In the genomic region with DNA sequence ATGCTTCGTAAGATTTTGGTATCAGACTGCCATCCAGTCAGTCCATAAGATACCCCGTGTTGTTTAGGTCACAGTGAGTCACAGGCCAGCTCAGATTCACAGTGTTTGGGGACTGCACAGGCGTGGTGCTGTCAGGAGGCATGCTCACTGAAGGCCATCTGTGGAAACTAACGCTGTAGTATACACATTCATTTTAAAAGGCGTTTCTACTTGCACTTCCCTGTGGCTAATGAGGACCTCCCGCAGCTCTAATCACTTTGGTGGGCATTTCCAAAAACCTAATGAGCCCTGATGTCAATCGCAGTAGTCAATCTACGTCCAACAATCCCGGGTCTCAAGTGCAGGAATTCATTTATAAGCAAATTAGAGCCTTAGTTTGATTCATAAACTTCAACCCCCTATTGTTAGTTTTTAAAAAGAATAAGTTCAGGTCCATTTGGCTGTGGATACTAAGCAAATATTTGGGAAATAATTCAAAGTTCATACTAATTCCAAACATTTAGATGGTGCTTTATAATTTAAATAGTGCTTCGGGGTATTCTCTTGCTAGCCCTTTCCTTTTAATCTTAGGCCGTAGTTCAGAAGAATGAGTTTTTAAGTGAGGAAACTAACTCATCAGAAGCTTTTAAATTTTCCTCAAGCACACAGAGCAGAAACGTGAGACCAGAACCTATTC, we compare ENCODE assay signal across 18 mouse cellular contexts. TPM values are rescaled to one million over a fixed set of nuclear protein-coding genes. Genes with fewer than 3 reads are reported as not detected.
DNase-seq lines count a peak whose midpoint lies in the region; ATAC-seq and TF ChIP-seq lines count a peak whose summit lies in the region.
"Had no signal": no experiment of that assay in that cellular context is flagged by ENCODE, and none has a peak within 500 bp of the region (broad histone marks: within the 10 kb centered on the region; RNA-seq: fewer than 3 reads in every experiment).

No protein-coding gene starts in this region.

- H3K27me3 ChIP-seq in forebrain, embryonic 11.5 days (ENCODE audit: control insufficient read depth, insufficient read depth, low read length): peaks cover 24% of the 10 kb centered on the region
- H3K27me3 ChIP-seq in hindbrain, postnatal 0 days (ENCODE audit: insufficient read depth, low read length): no peaks in the 10 kb centered on the region
- H3K27me3 ChIP-seq: heart, embryonic 15.5 days; lung, embryonic 15.5 days; stomach, embryonic 15.5 days had no signal

- H3K4me2 ChIP-seq in forebrain, embryonic 11.5 days (ENCODE audit: low read depth, low read length, severe bottlenecking): no peak overlapping the region
- no peak overlapping the region for H3K4me2 ChIP-seq in hindbrain, postnatal 0 days (ENCODE audit: low read depth, low read length)
- H3K4me2 ChIP-seq: heart, embryonic 15.5 days; liver, embryonic 11.5 days; lung, embryonic 15.5 days; stomach, embryonic 15.5 days had no signal

- H3K4me1 ChIP-seq in forebrain, embryonic 11.5 days (replicated peaks; ENCODE audit: control insufficient read depth, insufficient read depth, low read length): peaks cover 4% of the 10 kb centered on the region; the same call in 1 of the 2 replicates
- no peaks in the 10 kb centered on the region for H3K4me1 ChIP-seq in hindbrain, postnatal 0 days (ENCODE audit: insufficient read depth, low read length)
- H3K4me1 ChIP-seq: heart, embryonic 15.5 days; lung, embryonic 15.5 days; stomach, embryonic 15.5 days had no signal

- DNase-seq in layer of hippocampus, adult 8-10 months (ENCODE audit: low spot score in 2 of 2): peak; percentile 4 to 9
- DNase-seq in layer of hippocampus, adult 18-20 months (ENCODE audit: low spot score in 2 of 2): no peak
- DNase-seq in brain, embryonic 14.5 days (ENCODE audit: low read depth): peak; percentile 95
- DNase-seq in forebrain, embryonic 11.5 days (ENCODE audit: low spot score): peak; percentile 81
- peak; percentile 5 for DNase-seq in hindbrain, postnatal 0 days (ENCODE audit: low spot score)
- no peak for DNase-seq in lung, postnatal 4 days
- DNase-seq: cerebellum, adult 11 months; kidney, postnatal 14 days; thymus, postnatal 14 days had no signal

- no peak overlapping the region for H3K9ac ChIP-seq in forebrain, embryonic 11.5 days (ENCODE audit: low read length)
- no peak overlapping the region for H3K9ac ChIP-seq in hindbrain, postnatal 0 days (replicated peaks; ENCODE audit: low read length)
- H3K9ac ChIP-seq: heart, embryonic 15.5 days; lung, embryonic 15.5 days; stomach, embryonic 15.5 days had no signal

- no peak for TF ChIP-seq CTCF in brain, embryonic 14.5 days (IDR thresholded peaks at IDR 0.05; ENCODE audit: borderline replicate concordance, extremely low read depth, insufficient read depth, insufficient read length)
- no peak for TF ChIP-seq CTCF in hindbrain, postnatal 0 days (IDR thresholded peaks at IDR 0.05; ENCODE audit: low read depth)

- H3K27ac ChIP-seq in forebrain, embryonic 11.5 days (ENCODE audit: low read depth, low read length): no peak overlapping the region
- H3K27ac ChIP-seq in hindbrain, postnatal 0 days: no peak overlapping the region
- H3K27ac ChIP-seq: heart, embryonic 15.5 days; left cerebral cortex, adult 2 months; lung, embryonic 15.5 days; stomach, embryonic 15.5 days had no signal

- no peak overlapping the region for H3K4me3 ChIP-seq in forebrain, embryonic 11.5 days (ENCODE audit: low read depth, low read length)
- H3K4me3 ChIP-seq in hindbrain, postnatal 0 days (ENCODE audit: low read length): no peak overlapping the region
- H3K4me3 ChIP-seq: heart, embryonic 15.5 days; left cerebral cortex, adult 2 months; lung, embryonic 15.5 days; stomach, embryonic 15.5 days had no signal

- no peaks in the 10 kb centered on the region for H3K9me3 ChIP-seq in forebrain, embryonic 11.5 days (ENCODE audit: control insufficient read depth, low read length)
- no peaks in the 10 kb centered on the region for H3K9me3 ChIP-seq in hindbrain, postnatal 0 days (ENCODE audit: low read length)
- H3K9me3 ChIP-seq: heart, embryonic 15.5 days; lung, embryonic 15.5 days; stomach, embryonic 15.5 days had no signal

- no peak for TF ChIP-seq POLR2A in brain, embryonic 14.5 days (IDR thresholded peaks at IDR 0.05; ENCODE audit: borderline replicate concordance, extremely low read depth, insufficient read depth, insufficient read length, poor library complexity, severe bottlenecking)

- 22% methylated on average over 12 of the region's 12 CpGs for WGBS in forebrain, embryonic 11.5 days
- WGBS in hindbrain, postnatal 0 days: 37% methylated on average over 12 of the region's 12 CpGs

- no peaks in the 10 kb centered on the region for H3K36me3 ChIP-seq in forebrain, embryonic 11.5 days (ENCODE audit: control insufficient read depth, insufficient read depth, low read length)
- no peaks in the 10 kb centered on the region for H3K36me3 ChIP-seq in hindbrain, postnatal 0 days (ENCODE audit: insufficient read depth, low read length)
- H3K36me3 ChIP-seq: heart, embryonic 15.5 days; lung, embryonic 15.5 days; stomach, embryonic 15.5 days had no signal

- peak; percentile 93 for ATAC-seq in forebrain, embryonic 11.5 days (replicated peaks; ENCODE audit: low FRiP score)
- no peak for ATAC-seq in hindbrain, postnatal 0 days
- ATAC-seq in granulocyte monocyte progenitor cell, adult 5-6 weeks (replicated peaks; ENCODE audit: poor library complexity, severe bottlenecking): no peak
- no peak for ATAC-seq in erythroblast, adult 5-6 weeks (replicated peaks; ENCODE audit: low FRiP score, poor library complexity, severe bottlenecking)

RNA-seq across cellular contexts. Expression of a gene that starts 41.4 kb away (rescaled TPM):
- 100 to 1,000 TPM; 120 to 136 (median 133) TPM for total RNA-seq in layer of hippocampus, adult 8-10 months (2022)
- total RNA-seq in layer of hippocampus, adult 18-20 months (2021): 100 to 1,000 TPM; 181 to 190 TPM
- 4.1 and 6.1 TPM in 2 replicates for polyA plus RNA-seq in brain, embryonic 14.5 days (2012; rRNA removed)
- polyA plus RNA-seq in forebrain, embryonic 11.5 days (2014; fragmentation: Nextera tagmentation; extraction: Ambion mirVana): 0.20 and 0.32 TPM in 2 replicates
- 23.0 and 27.7 TPM in 2 replicates for total RNA-seq in hindbrain, postnatal 0 days (2014; rRNA removed)
- 7.5 and 8.2 TPM in 2 replicates for polyA plus RNA-seq in hindbrain, postnatal 0 days (2015; fragmentation: Nextera tagmentation; extraction: Ambion mirVana)
- not detected in 2 replicates for total RNA-seq in granulocyte monocyte progenitor cell, adult 5-6 weeks (2014; fragmentation: Nextera tagmentation)
- total RNA-seq in granulocyte monocyte progenitor cell, adult 5-6 weeks (2017): not detected in 2 replicates
- not detected in 2 replicates for total RNA-seq in erythroblast, adult 5-6 weeks (2015; ENCODE audit: low replicate concordance)
- not detected in 2 replicates for total RNA-seq in erythroblast, adult 5-6 weeks (2017; ENCODE audit: low replicate concordance)
- total RNA-seq: megakaryocyte, adult 5-6 weeks; MEL had no signal

RNA-seq across cellular contexts. Expression of a gene that starts 46.3 kb away (rescaled TPM):
- 1 to 10 TPM; 1.1 to 1.6 (median 1.5) TPM for total RNA-seq in layer of hippocampus, adult 8-10 months (2022)
- total RNA-seq in layer of hippocampus, adult 18-20 months (2021): 1 to 10 TPM; 1.0 to 1.3 TPM
- 2.9 and 4.3 TPM in 2 replicates for polyA plus RNA-seq in brain, embryonic 14.5 days (2012; rRNA removed)
- polyA plus RNA-seq in forebrain, embryonic 11.5 days (2014; fragmentation: Nextera tagmentation; extraction: Ambion mirVana): 6.1 and 9.9 TPM in 2 replicates
- 5.2 and 19.6 TPM in 2 replicates for total RNA-seq in hindbrain, postnatal 0 days (2014; rRNA removed)
- polyA plus RNA-seq in hindbrain, postnatal 0 days (2015; fragmentation: Nextera tagmentation; extraction: Ambion mirVana): 9.1 TPM in 2 replicates
- total RNA-seq in granulocyte monocyte progenitor cell, adult 5-6 weeks (2014; fragmentation: Nextera tagmentation): 16.5 and 23.8 TPM in 2 replicates
- total RNA-seq in granulocyte monocyte progenitor cell, adult 5-6 weeks (2017): 18.7 and 22.5 TPM in 2 replicates
- 0.58 TPM in 1 of 2 replicates, not detected in the other for total RNA-seq in erythroblast, adult 5-6 weeks (2015; ENCODE audit: low replicate concordance)
- total RNA-seq in erythroblast, adult 5-6 weeks (2017; ENCODE audit: low replicate concordance): 1.0 and 4.3 TPM in 2 replicates

Comparison
In these comparisons a context has a peak if more than half of its experiments do, and no peak if none do; other contexts are left out.
1. DNase-seq: peak in layer of hippocampus, adult 8-10 months (2 of 2), brain, embryonic 14.5 days (single experiment), forebrain, embryonic 11.5 days (single experiment) and hindbrain, postnatal 0 days (single experiment); none in layer of hippocampus, adult 18-20 months (0 of 2) and lung, postnatal 4 days (0 of 2).
2. RNA of a gene that starts 41.4 kb away (total RNA-seq): 181 to 190 TPM in layer of hippocampus, adult 18-20 months, 120 to 136 TPM in layer of hippocampus, adult 8-10 months and 23.0 to 27.7 TPM in hindbrain, postnatal 0 days; not detected in granulocyte monocyte progenitor cell, adult 5-6 weeks and not detected in erythroblast, adult 5-6 weeks; every median in the first group is over 10 times any median in the second.